Mouse (Mus musculus) embryonic fibroblast, embryonic 13.5 days (primary cell): Measurements from ENCODE around the gene Cyp4f18.

Source experiments
- CTCF ChIP-seq: IDR thresholded peaks from 2 replicates; pipeline ENCODE4 v1.5.1; 2011; ENCODE audit warnings: mild to moderate bottlenecking, control low read depth, low read length, moderate library complexity, borderline replicate concordance; ENCODE audit not compliant: insufficient read depth
- POLR2A ChIP-seq: IDR thresholded peaks from 2 replicates; pipeline ENCODE4 v1.6.1; 2011; ENCODE audit warnings: low read depth, mild to moderate bottlenecking, control low read depth, low read length, moderate library complexity

GRCm38 (mm10) chr8:71941776-71942175, 67.7 kb downstream of the Cyp4f18 start:
- TF ChIP-seq CTCF (no peak), POLR2A (no peak)
